Comparison of ENCODE assay signal across 8 mouse cellular contexts in the genomic region with DNA sequence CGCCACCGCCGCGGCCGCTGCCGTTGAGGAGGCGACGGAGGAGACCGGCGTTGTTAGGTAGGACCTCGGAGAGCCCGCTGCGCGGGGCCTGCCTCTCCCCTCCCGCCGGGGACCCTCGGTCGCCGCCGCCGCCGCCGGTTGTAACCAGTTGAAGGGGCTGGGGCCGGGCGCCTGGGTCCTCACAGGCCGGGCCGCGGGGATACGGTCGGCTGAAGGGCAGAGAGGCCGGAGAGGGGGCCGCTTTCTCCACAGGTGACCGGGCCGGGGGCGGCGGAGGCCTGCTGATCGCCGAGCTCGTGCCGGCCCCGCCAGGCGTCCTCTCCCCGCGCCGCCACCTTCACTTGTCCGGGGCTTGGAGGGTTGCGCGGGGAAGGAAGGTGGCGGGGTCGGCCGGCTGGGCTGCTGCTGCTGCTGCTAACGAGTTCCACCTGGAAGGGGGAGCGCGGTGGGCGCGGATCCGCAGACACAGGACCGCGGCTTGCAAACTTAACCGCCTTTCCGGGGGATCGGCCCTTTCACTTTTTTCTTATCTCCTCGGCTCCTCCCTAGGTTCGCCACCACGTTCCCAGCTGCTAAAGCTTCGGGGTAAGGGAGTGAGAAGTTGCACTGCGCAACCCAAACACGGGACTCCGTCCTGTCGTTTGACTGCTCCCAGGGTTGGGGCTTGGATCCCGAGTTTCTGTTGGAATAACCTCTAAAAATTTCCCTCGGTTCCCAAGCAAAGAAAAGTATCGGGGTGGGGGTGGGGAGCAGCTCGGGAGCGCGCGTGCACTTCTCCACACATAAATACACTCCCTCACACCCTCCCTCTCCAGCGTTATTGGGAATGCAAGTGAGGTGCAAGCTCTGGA. TPM values are rescaled to one million over a fixed set of nuclear protein-coding genes. Genes with fewer than 3 reads are reported as not detected.
DNase-seq lines count a peak whose midpoint lies in the region; ATAC-seq lines count a peak whose summit lies in the region.

No protein-coding gene starts in this region.

- peak overlapping the region; percentile 100 for H3K27ac ChIP-seq in embryonic facial prominence, embryonic 13.5 days
- peak overlapping the region; percentile 100 for H3K27ac ChIP-seq in heart, embryonic 11.5 days (ENCODE audit: low read depth, low read length)
- H3K27ac ChIP-seq in kidney, embryonic 14.5 days (ENCODE audit: low read depth, low read length), result peak overlapping the region; percentile 99
- H3K27ac ChIP-seq in liver, embryonic 12.5 days, result peak overlapping the region; percentile 90

- peak overlapping the region; percentile 98 for H3K4me3 ChIP-seq in embryonic facial prominence, embryonic 13.5 days
- H3K4me3 ChIP-seq in heart, embryonic 11.5 days (ENCODE audit: low read depth, low read length), result peak overlapping the region; percentile 97
- H3K4me3 ChIP-seq in kidney, embryonic 14.5 days (ENCODE audit: low read length), result peak overlapping the region; percentile 98
- H3K4me3 ChIP-seq in liver, embryonic 12.5 days, result peak overlapping the region; percentile 94

- H3K4me2 ChIP-seq in embryonic facial prominence, embryonic 13.5 days, result peak overlapping the region; percentile 72
- peak overlapping the region; percentile 82 for H3K4me2 ChIP-seq in heart, embryonic 11.5 days
- peak overlapping the region; percentile 62 for H3K4me2 ChIP-seq in kidney, embryonic 14.5 days (replicated peaks; ENCODE audit: low read depth, low read length)
- H3K4me2 ChIP-seq in liver, embryonic 12.5 days, result peak overlapping the region; percentile 97

- peak overlapping the region; percentile 99 for H3K9ac ChIP-seq in embryonic facial prominence, embryonic 13.5 days
- H3K9ac ChIP-seq in heart, embryonic 11.5 days (ENCODE audit: low read depth, low read length), result peak overlapping the region; percentile 99
- peak overlapping the region; percentile 99 for H3K9ac ChIP-seq in kidney, embryonic 14.5 days (ENCODE audit: low read depth, low read length)
- H3K9ac ChIP-seq in liver, embryonic 12.5 days, result peak overlapping the region; percentile 90

- no peaks in the 10 kb centered on the region for H3K27me3 ChIP-seq in embryonic facial prominence, embryonic 13.5 days
- no peaks in the 10 kb centered on the region for H3K27me3 ChIP-seq in heart, embryonic 11.5 days (ENCODE audit: control insufficient read depth, insufficient read depth, low read length)
- no peaks in the 10 kb centered on the region for H3K27me3 ChIP-seq in kidney, embryonic 14.5 days (ENCODE audit: control insufficient read depth, insufficient read depth, low read length)
- H3K27me3 ChIP-seq in liver, embryonic 12.5 days (replicated peaks), result peaks cover 9% of the 10 kb centered on the region

- no peaks in the 10 kb centered on the region for H3K9me3 ChIP-seq in embryonic facial prominence, embryonic 13.5 days
- no peaks in the 10 kb centered on the region for H3K9me3 ChIP-seq in heart, embryonic 11.5 days (replicated peaks; ENCODE audit: control insufficient read depth, low read length)
- no peaks in the 10 kb centered on the region for H3K9me3 ChIP-seq in kidney, embryonic 14.5 days (ENCODE audit: control insufficient read depth, low read length)
- no peaks in the 10 kb centered on the region for H3K9me3 ChIP-seq in liver, embryonic 12.5 days (replicated peaks)

- no peaks in the 10 kb centered on the region for H3K36me3 ChIP-seq in embryonic facial prominence, embryonic 13.5 days
- H3K36me3 ChIP-seq in heart, embryonic 11.5 days (ENCODE audit: control insufficient read depth, insufficient read depth, low read length), result no peaks in the 10 kb centered on the region
- no peaks in the 10 kb centered on the region for H3K36me3 ChIP-seq in kidney, embryonic 14.5 days (ENCODE audit: control insufficient read depth, insufficient read depth, low read length)
- H3K36me3 ChIP-seq in liver, embryonic 12.5 days, result no peaks in the 10 kb centered on the region

- no peaks in the 10 kb centered on the region for H3K4me1 ChIP-seq in embryonic facial prominence, embryonic 13.5 days
- H3K4me1 ChIP-seq in heart, embryonic 11.5 days (ENCODE audit: control insufficient read depth, insufficient read depth, low read length), result no peaks in the 10 kb centered on the region; the same call in 1 of the 2 replicates
- H3K4me1 ChIP-seq in kidney, embryonic 14.5 days (ENCODE audit: control insufficient read depth, insufficient read depth, low read length), result peaks cover 13% of the 10 kb centered on the region
- peaks cover 13% of the 10 kb centered on the region for H3K4me1 ChIP-seq in liver, embryonic 12.5 days

- ATAC-seq in embryonic facial prominence, embryonic 13.5 days (ENCODE audit: insufficient number of reproducible peaks, insufficient read depth, low FRiP score, low TSS enrichment, low read depth), result 0 out of 2 replicates have a peak, but pooled peaks have one; percentile 8
- peak; percentile 19; the same call in 1 of the 2 replicates for ATAC-seq in heart, embryonic 11.5 days (replicated peaks; ENCODE audit: insufficient number of reproducible peaks, low FRiP score, low TSS enrichment)
- ATAC-seq in kidney, embryonic 14.5 days (ENCODE audit: low FRiP score, low TSS enrichment), result peak; percentile 19
- peak; percentile 25 for ATAC-seq in liver, embryonic 12.5 days

- WGBS in embryonic facial prominence, embryonic 13.5 days, result under 1% methylated on average over 65 of the region's 78 CpGs
- WGBS in heart, embryonic 11.5 days (ENCODE audit: insufficient replicate concordance), result under 1% methylated on average over 62 of the region's 78 CpGs
- WGBS in kidney, embryonic 14.5 days, result under 1% methylated on average over 47 of the region's 78 CpGs
- WGBS in liver, embryonic 12.5 days (ENCODE audit: insufficient replicate concordance), result under 1% methylated on average over 63 of the region's 78 CpGs

- peak; percentile 46 to 60 for DNase-seq in B cell, adult 2 months
- DNase-seq in adipocyte (ENCODE audit: low spot score), result peak; percentile 83
- DNase-seq in naive thymus-derived CD4-positive, alpha-beta T cell, adult 2 months (ENCODE audit: low read depth), result peak; percentile 62
- DNase-seq in testis, postnatal 14 days (ENCODE audit: low spot score), result peak; percentile 82

RNA-seq across cellular contexts. Expression of gene Arhgap5, which starts 0.8 kb away (rescaled TPM):
- 49.1 and 57.6 TPM in 2 replicates for polyA plus RNA-seq in embryonic facial prominence, embryonic 13.5 days (2015; fragmentation: Nextera tagmentation; extraction: Ambion mirVana)
- 42.1 and 42.3 TPM in 2 replicates for polyA plus RNA-seq in heart, embryonic 11.5 days (2014; fragmentation: Nextera tagmentation; extraction: Ambion mirVana)
- polyA plus RNA-seq in kidney, embryonic 14.5 days (2014; fragmentation: Nextera tagmentation; extraction: Ambion mirVana), result 55.9 and 56.3 TPM in 2 replicates
- 13.7 and 14.4 TPM in 2 replicates for polyA plus RNA-seq in liver, embryonic 12.5 days (2016; fragmentation: Nextera tagmentation; extraction: Ambion mirVana)

Comparison
In these comparisons a context has a peak if more than half of its experiments do, and no peak if none do; other contexts are left out.
1. Peak in every context shown above with its lines: DNase-seq, ATAC-seq, H3K4me3 ChIP-seq and H3K27ac ChIP-seq.